Mouse (Mus musculus) embryonic facial prominence, embryonic 12.5 days (tissue): ENCODE data around the gene Ccdc63. TPM values are rescaled to one million over a fixed set of nuclear protein-coding genes. Genes with fewer than 3 reads are reported as not detected.
"Not testable (repeated sequence)": the region's sequence is repeated elsewhere in the genome, so short reads cannot be mapped to it uniquely, and the experiment has no call there.

Experiments
- ATAC-seq: fragments of 200-750 bp; cut with Nextera tagmentation; 2 replicates; pipeline ENCODE4 v1.8.0; 2017; ENCODE audit not compliant: insufficient number of reproducible peaks, insufficient read depth, low FRiP score, low TSS enrichment
- H3K27ac ChIP-seq: fragments of 300-500 bp; sonication (generic); 2 replicates; pipeline ENCODE4 v1.5.1; 2016; ENCODE audit warnings: mild to moderate bottlenecking
- H3K27me3 ChIP-seq: fragments of 300-500 bp; sonication (generic); 2 replicates; pipeline ENCODE4 v1.6.1; 2016; ENCODE audit warnings: mild to moderate bottlenecking, moderate library complexity
- H3K36me3 ChIP-seq: fragments of 300-500 bp; sonication (generic); 2 replicates; pipeline ENCODE4 v1.6.1; 2016; ENCODE audit warnings: mild to moderate bottlenecking
- H3K4me1 ChIP-seq: fragments of 300-500 bp; sonication (generic); 2 replicates; pipeline ENCODE4 v1.6.1; 2016
- H3K4me2 ChIP-seq: fragments of 300-500 bp; sonication (generic); replicated peaks from 2 replicates; pipeline ENCODE4 v1.6.1; 2016; ENCODE audit warnings: mild to moderate bottlenecking, moderate library complexity
- H3K4me3 ChIP-seq: fragments of 300-500 bp; sonication (generic); 2 replicates; pipeline ENCODE4 v1.5.1; 2016; ENCODE audit warnings: mild to moderate bottlenecking
- H3K9ac ChIP-seq: fragments of 300-500 bp; sonication (generic); 2 replicates; pipeline ENCODE4 v1.6.1; 2016; ENCODE audit warnings: mild to moderate bottlenecking, moderate library complexity
- H3K9me3 ChIP-seq: fragments of 300-500 bp; sonication (generic); 2 replicates; pipeline ENCODE4 v1.6.1; 2016; ENCODE audit warnings: mild to moderate bottlenecking, moderate library complexity
- WGBS: fragments of 180-500 bp; shearing (Covaris S2); methylation state at CpG from one replicate; pipeline ENCODE4 v1.1.7; 2016; 5-methylcytosine and 5-hydroxymethylcytosine counted together
- polyA plus RNA-seq: library from polyadenylated mRNA; unstranded; fragments of >200 nt; fragmentation: Nextera tagmentation; extraction: Ambion mirVana; gene quantifications from 2 replicates; pipeline ENCODE4 v1.2.1, GENCODE M21; 2016

The Ccdc63 gene
- polyA plus RNA-seq = not detected in 2 replicates

- no peak for ATAC-seq
- Histone ChIP-seq H3K9me3 (no peaks in the 10 kb centered on the region), H3K4me3 (no peak within 1 kb of the TSS), H3K36me3 (no peaks in the 10 kb centered on the region), H3K9ac (no peak within 1 kb of the TSS), H3K4me1 (no peaks in the 10 kb centered on the region), H3K4me2 (no peak within 1 kb of the TSS), H3K27ac (no peak within 1 kb of the TSS), H3K27me3 (no peaks in the 10 kb centered on the region)
- WGBS = 92% methylated on average over 3 of the region's 3 CpGs
Measured at GRCm38 (mm10) chr5:122140723-122141122, at the start of gene Ccdc63. Ccdc63 (minus strand) TSS chr5:122140823.

- Histone ChIP-seq H3K36me3 (no peaks in the 10 kb centered on the region), H3K4me1 (no peaks in the 10 kb centered on the region), H3K9me3 (no peaks in the 10 kb centered on the region), H3K27ac (no peak overlapping the region), H3K27me3 (no peaks in the 10 kb centered on the region), H3K4me2 (no peak overlapping the region), H3K4me3 (no peak overlapping the region), H3K9ac (no peak overlapping the region)
- no peak for ATAC-seq
- 52% methylated on average over 3 of the region's 3 CpGs for WGBS
Measured at GRCm38 (mm10) chr5:122189115-122189514, 48.5 kb upstream of the Ccdc63 start.

- 95% methylated on average over 6 of the region's 6 CpGs for WGBS
- H3K9me3 ChIP-seq = not testable (repeated sequence)
Measured at GRCm38 (mm10) chr5:122184858-122185257, 44.2 kb upstream of the Ccdc63 start.

GRCm38 (mm10) chr5:122184283-122184806 is 43.7 kb upstream of the Ccdc63 start:
- Histone ChIP-seq H3K27me3 (no peaks in the 10 kb centered on the region), H3K4me2 (no peak overlapping the region), H3K9me3 (no peaks in the 10 kb centered on the region), H3K27ac (no peak overlapping the region), H3K36me3 (0 out of 2 replicates have a peak, but pooled peaks cover 3% of the 10 kb centered on the region), H3K4me3 (no peak overlapping the region), H3K9ac (no peak overlapping the region), H3K4me1 (no peaks in the 10 kb centered on the region)
- ATAC-seq = no peak
- 83% methylated on average over 7 of the region's 7 CpGs for WGBS

More at GRCm38 (mm10) chr5:122184858-122185257, 44.2 kb upstream of the Ccdc63 start:
- not testable (repeated sequence) for ATAC-seq, H3K4me1 ChIP-seq, H3K27ac ChIP-seq, H3K36me3 ChIP-seq, H3K4me3 ChIP-seq, H3K9ac ChIP-seq, H3K27me3 ChIP-seq, H3K4me2 ChIP-seq

- no peaks in the 10 kb centered on the region for H3K27me3 ChIP-seq
- WGBS = 59% methylated on average over 6 of the region's 6 CpGs
- ATAC-seq = no peak
- H3K4me3 ChIP-seq = no peak overlapping the region
- no peak overlapping the region for H3K9ac ChIP-seq
- peaks cover 25% of the 10 kb centered on the region for H3K36me3 ChIP-seq
- no peaks in the 10 kb centered on the region for H3K9me3 ChIP-seq
- no peaks in the 10 kb centered on the region for H3K4me1 ChIP-seq
- no peak overlapping the region for H3K27ac ChIP-seq
- no peak overlapping the region for H3K4me2 ChIP-seq
Measured at GRCm38 (mm10) chr5:122179665-122180064, 39.0 kb upstream of the Ccdc63 start.

GRCm38 (mm10) chr5:122176398-122176797 is 35.8 kb upstream of the Ccdc63 start:
- Histone ChIP-seq H3K9me3 (no peaks in the 10 kb centered on the region), H3K9ac (no peak overlapping the region), H3K4me2 (no peak overlapping the region), H3K27me3 (no peaks in the 10 kb centered on the region), H3K36me3 (peaks cover 45% of the 10 kb centered on the region), H3K4me3 (no peak overlapping the region), H3K4me1 (no peaks in the 10 kb centered on the region), H3K27ac (no peak overlapping the region)
- 48% methylated on average over 1 of the region's 1 CpGs for WGBS
- 0 out of 2 replicates have a peak, but pooled peaks have one; percentile 23 for ATAC-seq

GRCm38 (mm10) chr5:122175961-122176360 is 35.3 kb upstream of the Ccdc63 start:
- no peak overlapping the region for H3K27ac ChIP-seq
- no peaks in the 10 kb centered on the region for H3K27me3 ChIP-seq
- no peaks in the 10 kb centered on the region for H3K4me1 ChIP-seq
- H3K36me3 ChIP-seq = peaks cover 49% of the 10 kb centered on the region
- no peak overlapping the region for H3K4me3 ChIP-seq
- no peak for ATAC-seq
- H3K4me2 ChIP-seq = no peak overlapping the region
- no peaks in the 10 kb centered on the region for H3K9me3 ChIP-seq
- 96% methylated on average over 7 of the region's 7 CpGs for WGBS
- no peak overlapping the region for H3K9ac ChIP-seq

GRCm38 (mm10) chr5:122175402-122175801 is 34.8 kb upstream of the Ccdc63 start:
- ATAC-seq = no peak
- no peaks in the 10 kb centered on the region for H3K4me1 ChIP-seq
- no peak overlapping the region for H3K4me2 ChIP-seq
- H3K9me3 ChIP-seq = no peaks in the 10 kb centered on the region
- peaks cover 55% of the 10 kb centered on the region for H3K36me3 ChIP-seq
- no peak overlapping the region for H3K9ac ChIP-seq
- WGBS = 75% methylated on average over 2 of the region's 2 CpGs
- no peaks in the 10 kb centered on the region for H3K27me3 ChIP-seq
- no peak overlapping the region for H3K4me3 ChIP-seq
- H3K27ac ChIP-seq = no peak overlapping the region

GRCm38 (mm10) chr5:122171058-122171457 is 30.4 kb upstream of the Ccdc63 start:
- Histone ChIP-seq H3K9ac (no peak overlapping the region), H3K27ac (no peak overlapping the region), H3K4me2 (no peak overlapping the region), H3K4me1 (peaks cover 8% of the 10 kb centered on the region; the same call in 1 of the 2 replicates), H3K4me3 (no peak overlapping the region), H3K36me3 (peaks cover 73% of the 10 kb centered on the region), H3K9me3 (no peaks in the 10 kb centered on the region), H3K27me3 (no peaks in the 10 kb centered on the region)
- ATAC-seq = no peak
- 95% methylated on average over 8 of the region's 8 CpGs for WGBS

- Histone ChIP-seq H3K4me1 (peaks cover 25% of the 10 kb centered on the region; the same call in 1 of the 2 replicates), H3K36me3 (peaks cover 78% of the 10 kb centered on the region), H3K27me3 (no peaks in the 10 kb centered on the region), H3K9ac (no peak overlapping the region), H3K9me3 (no peaks in the 10 kb centered on the region), H3K4me3 (no peak overlapping the region), H3K27ac (no peak overlapping the region), H3K4me2 (no peak overlapping the region)
- ATAC-seq = no peak
- 90% methylated on average over 14 of the region's 14 CpGs for WGBS
Measured at GRCm38 (mm10) chr5:122168344-122169069, 27.9 kb upstream of the Ccdc63 start.

GRCm38 (mm10) chr5:122166636-122167161 is 26.1 kb upstream of the Ccdc63 start:
- H3K27me3 ChIP-seq = no peaks in the 10 kb centered on the region
- H3K4me2 ChIP-seq = no peak overlapping the region
- ATAC-seq = no peak
- peaks cover 41% of the 10 kb centered on the region for H3K4me1 ChIP-seq
- no peak overlapping the region for H3K4me3 ChIP-seq
- H3K27ac ChIP-seq = peak overlapping the region; percentile 31; the same call in 1 of the 2 replicates
- H3K36me3 ChIP-seq = peaks cover 78% of the 10 kb centered on the region
- WGBS = 72% methylated on average over 8 of the region's 8 CpGs
- no peaks in the 10 kb centered on the region for H3K9me3 ChIP-seq
- H3K9ac ChIP-seq = no peak overlapping the region; the same call in 1 of the 2 replicates
